Mouse (Mus musculus) heart, adult 2 months (tissue): ENCODE data around the gene Gli2.

ENCODE experiments used
- CTCF ChIP-seq: fragments of 200-600 bp; IDR thresholded peaks from 2 replicates; pipeline ENCODE4 v1.8.1; 2022; ENCODE audit warnings: antibody characterized with exemption, mild to moderate bottlenecking, moderate library complexity
- EP300 ChIP-seq: fragments of 200-500 bp; IDR thresholded peaks from 2 replicates; pipeline ENCODE4 v1.6.1; 2011; ENCODE audit warnings: low read depth, low read length, control low read depth; ENCODE audit not compliant: insufficient read depth
- POLR2A ChIP-seq: fragments of 200-500 bp; IDR thresholded peaks from 2 replicates; pipeline ENCODE4 v1.6.1; 2011; ENCODE audit warnings: mild to moderate bottlenecking, low read depth, low read length, control low read depth; ENCODE audit not compliant: insufficient read depth

GRCm38 (mm10) chr1:118903742-118904141 lies 149.7 kb downstream of the Gli2 start:
- TF ChIP-seq CTCF: no peak
- TF ChIP-seq POLR2A: no peak
- no peak for TF ChIP-seq EP300
